Mouse (Mus musculus) left cerebral cortex, adult 2 months (tissue): ENCODE results near the gene Kif15. TPM values are rescaled to one million over a fixed set of nuclear protein-coding genes. Genes with fewer than 3 reads are reported as not detected.

Source experiments
- DNase-seq, 2 experiments: peaks; one replicate each; pipeline ENCODE4 v3.0.0; 2021 to 2022; ENCODE audit warnings: low spot score in 2 of 2, mixed read lengths in 1 of 2; ENCODE audit errors: extremely low spot score in 1 of 2
- H3K27ac ChIP-seq: fragments of 200-600 bp; 2 replicates; pipeline ENCODE4 v1.8.1; 2022
- H3K4me3 ChIP-seq: fragments of 200-600 bp; 2 replicates; pipeline ENCODE4 v1.8.1; 2022
- CTCF ChIP-seq: fragments of 200-600 bp; IDR thresholded peaks from 2 replicates; pipeline ENCODE4 v1.8.1; 2022; ENCODE audit warnings: antibody characterized with exemption, mild to moderate bottlenecking, moderate library complexity
- intact Hi-C: fragments of 180-260 bp; cut with DNase I; formaldehyde crosslinking; loops from one replicate; pipeline ENCODE4 v1.15.1; 2025
- total RNA-seq, 2 experiments: library from RNA; stranded (reverse); gene quantifications; 2 replicates each; pipeline ENCODE4 v1.2.3; 2021

The Kif15 gene
- total RNA-seq, 2 experiments from 2014 or later = 1.3 to 1.5 TPM

DNA sequence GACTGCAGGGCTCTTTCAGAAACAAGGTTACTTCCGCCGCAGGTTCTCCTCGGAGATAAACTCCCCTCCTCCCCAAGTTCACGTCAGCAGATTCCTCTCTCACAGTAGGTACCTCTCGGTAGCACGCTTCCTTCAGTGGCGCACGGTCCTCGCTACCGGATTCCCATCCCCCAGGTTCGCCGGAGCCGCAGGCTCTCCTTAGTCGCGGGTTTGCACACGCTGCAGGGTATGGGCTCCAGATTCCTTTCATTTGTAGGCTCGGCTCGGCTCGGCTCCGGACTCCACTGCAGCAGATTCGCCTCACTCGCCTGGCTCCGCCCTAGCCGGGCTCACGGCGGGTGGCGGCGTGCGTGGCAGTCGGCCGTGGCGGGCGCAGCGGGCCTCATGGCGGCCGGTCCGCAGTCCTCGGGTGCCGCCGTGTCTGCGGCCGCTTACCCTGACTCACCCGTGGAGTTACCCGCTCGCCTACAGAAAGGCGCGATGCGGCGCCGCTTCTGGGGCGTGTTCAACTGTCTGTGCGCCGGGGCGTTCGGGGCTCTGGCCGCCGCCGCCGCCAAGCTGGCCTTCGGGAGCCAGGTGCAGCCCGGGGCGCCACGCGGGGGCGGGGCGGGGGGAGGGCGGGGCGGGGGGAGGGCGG is 70.3 kb downstream of the Kif15 start, which contains the start of gene Tmem42:
Gene Tmem42, plus strand, starts transcription at position 332 of the 637 bp plus-strand sequence.
- peak within 1 kb of the TSS; percentile 94 for H3K4me3 ChIP-seq
- TF ChIP-seq CTCF = no peak
- DNase-seq = peak; percentile 85 to 86
- peak within 1 kb of the TSS; percentile 95 for H3K27ac ChIP-seq
- intact Hi-C loops = loop anchor here (1.0 kb wide), 1 partner anchor 71 kb away; the partner anchor contains the start of gene 1110059G10Rik

GRCm38 (mm10) chr9:123021636-123022379 is 71.0 kb downstream of the Kif15 start:
- intact Hi-C loops = loop anchor here (1.0 to 2.0 kb wide), 2 partner anchors 72 to 91 kb away; partner anchors contain the start of genes 1110059G10Rik, Exosc7 and Zdhhc3
- Histone ChIP-seq H3K27ac (no peak overlapping the region), H3K4me3 (peak overlapping the region; percentile 94)
- TF ChIP-seq CTCF = no peak; the same call in 1 of the 2 replicates
- peak; percentile 14 to 19 for DNase-seq

- intact Hi-C loops = no loop called here
- Histone ChIP-seq H3K4me3 (no peak overlapping the region), H3K27ac (no peak overlapping the region)
- TF ChIP-seq CTCF = no peak
- DNase-seq = no peak
Measured at GRCm38 (mm10) chr9:123024201-123024600, 73.4 kb downstream of the Kif15 start.

DNA sequence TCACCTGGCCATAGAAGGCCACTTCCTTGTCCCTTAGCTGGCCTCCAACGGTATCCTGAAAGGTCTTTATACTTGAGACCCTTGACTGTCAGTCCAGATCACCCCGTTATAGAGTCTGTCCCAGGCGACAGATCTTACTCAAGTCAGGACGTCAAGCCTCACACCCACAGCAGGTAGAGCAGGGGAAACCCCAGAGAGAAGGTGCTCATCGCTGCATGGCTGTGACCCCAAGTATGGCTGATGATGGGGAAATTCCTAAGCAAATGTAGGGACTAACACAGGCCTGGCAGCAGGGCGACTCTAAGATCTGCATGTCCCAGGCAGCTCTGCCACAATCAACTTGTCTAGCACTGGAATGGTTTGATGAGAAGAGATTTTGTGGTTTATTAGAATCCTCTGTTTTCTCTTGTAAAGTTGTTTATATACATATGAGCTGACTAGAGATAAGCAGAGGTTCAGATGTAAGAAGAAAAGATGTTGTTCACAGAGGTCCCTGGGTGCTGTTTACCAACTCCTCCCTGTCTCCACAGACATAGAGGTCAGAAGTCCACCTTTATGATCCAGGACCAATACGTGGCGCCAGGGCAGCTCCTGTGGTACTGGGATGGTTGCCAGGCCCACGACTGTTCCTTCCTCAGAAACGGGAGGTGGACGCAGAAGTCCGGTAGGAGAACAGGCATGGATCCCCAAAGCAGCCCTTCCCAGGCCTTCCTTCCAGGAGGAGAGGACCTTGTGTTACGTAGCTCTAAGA is 80.8 kb downstream of the Kif15 start:
- H3K27ac ChIP-seq = no peak overlapping the region
- intact Hi-C loops = no loop called here
- TF ChIP-seq CTCF = no peak
- DNase-seq = no peak
- H3K4me3 ChIP-seq = no peak overlapping the region

- no peak for TF ChIP-seq CTCF
- Histone ChIP-seq H3K27ac (no peak within 1 kb of the TSS), H3K4me3 (no peak within 1 kb of the TSS)
- intact Hi-C loops = no loop called here
- no peak for DNase-seq
Measured at GRCm38 (mm10) chr9:123034426-123034825, 83.6 kb downstream of the Kif15 start, which contains the start of gene Tgm4. Gene Tgm4 (plus strand): TSS chr9:123034726.

- H3K27ac ChIP-seq = no peak overlapping the region
- DNase-seq = no peak
- TF ChIP-seq CTCF = no peak
- H3K4me3 ChIP-seq = no peak overlapping the region
- intact Hi-C loops = no loop called here
Measured at GRCm38 (mm10) chr9:123047665-123048064, 96.8 kb downstream of the Kif15 start.

DNA sequence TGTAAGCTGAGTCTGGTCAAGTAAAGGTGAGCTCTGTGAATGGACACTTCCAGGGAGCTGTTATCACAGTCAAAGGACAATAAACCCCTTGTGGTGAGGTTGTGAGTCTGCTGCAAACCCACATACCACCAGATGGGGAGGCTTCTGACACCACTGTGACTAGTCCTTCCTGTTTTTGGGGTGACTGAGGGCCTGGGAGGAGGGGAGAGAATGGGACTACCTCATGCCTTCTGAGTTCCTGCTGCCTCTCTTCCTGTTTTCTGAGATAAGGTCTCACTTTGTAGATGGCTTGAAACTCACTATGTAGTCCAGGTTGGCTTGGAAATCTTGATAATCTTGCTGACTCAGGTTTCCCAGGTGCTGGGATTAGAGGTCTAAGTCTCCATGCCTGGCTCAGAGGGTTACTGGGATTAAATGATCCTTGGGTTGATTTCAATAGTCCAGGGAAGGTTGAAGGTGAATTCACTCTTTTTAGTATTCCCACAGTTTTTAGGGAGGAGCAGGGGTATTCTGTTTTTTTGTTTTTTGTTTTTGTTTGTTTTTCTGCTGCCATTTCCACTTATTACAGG is 108.0 kb downstream of the Kif15 start:
- DNase-seq = no peak
- no peak for TF ChIP-seq CTCF
- no peak overlapping the region for H3K4me3 ChIP-seq
- intact Hi-C loops = no loop called here
- no peak overlapping the region for H3K27ac ChIP-seq

DNA sequence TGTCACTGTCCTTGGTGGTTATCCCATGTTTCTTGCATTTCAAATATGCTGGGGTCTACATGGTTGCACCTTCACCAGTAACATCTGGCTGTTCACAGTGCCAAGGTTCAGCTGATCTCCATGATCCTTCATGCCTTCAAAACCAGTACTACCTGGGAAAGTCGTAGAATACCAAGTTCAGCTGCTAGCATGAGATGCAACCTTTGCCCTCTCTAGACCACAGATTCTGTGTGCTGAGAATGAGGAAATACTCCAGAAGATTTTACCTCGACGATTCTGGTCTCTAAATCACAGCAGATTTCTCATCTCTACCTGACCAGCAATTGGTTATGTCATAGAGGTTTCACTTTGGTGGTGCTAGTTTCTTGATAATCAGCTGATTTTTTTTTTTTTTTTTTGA is 109.3 kb downstream of the Kif15 start:
- no peak for DNase-seq
- intact Hi-C loops = loop anchor here (10.0 kb wide), 1 partner anchor 325 kb away; no protein-coding TSS in a partner anchor
- TF ChIP-seq CTCF = no peak

More for the DNA sequence above, 109.3 kb downstream of the Kif15 start:
- no peak overlapping the region for H3K27ac ChIP-seq
- no peak overlapping the region for H3K4me3 ChIP-seq

Other genes starting within 250 kb of the Kif15 start
- gene Topaz1, start 203.7 kb upstream of the Kif15 start, total RNA-seq = not detected
- gene Tcaim, start 145.5 kb upstream of the Kif15 start, total RNA-seq = 10 to 100 TPM; 17.4 to 17.8 TPM
- not detected for gene Gm35549, start 107.0 kb upstream of the Kif15 start, total RNA-seq
- 100 to 1,000 TPM; 169 to 173 TPM for gene Zfp445, start 85.0 kb upstream of the Kif15 start, total RNA-seq
- 1 to 10 TPM; 5.0 to 5.8 TPM for gene Zkscan7, start 65.4 kb upstream of the Kif15 start, total RNA-seq
- gene Zfp105, start 28.0 kb upstream of the Kif15 start, total RNA-seq = 1 to 10 TPM; 7.9 to 8.3 TPM
- gene 1110059G10Rik, start within 50 bp of the Kif15 start, total RNA-seq = 10 to 100 TPM; 18.7 to 21.8 TPM
- gene Tmem42, start 70.3 kb downstream of the Kif15 start, total RNA-seq = 10 to 100 TPM; 23.5 to 27.1 TPM
- gene Tgm4, start 83.7 kb downstream of the Kif15 start, total RNA-seq = 1 to 10 TPM; 1.8 to 2.6 TPM
- 10 to 100 TPM; 61.9 to 68.6 TPM for gene Zdhhc3, start 162.2 kb downstream of the Kif15 start, total RNA-seq
- gene Exosc7, start 162.2 kb downstream of the Kif15 start, total RNA-seq = 10 to 100 TPM; 43.0 to 48.9 TPM
- 1 to 10 TPM; 2.6 to 3.1 TPM for gene Clec3b, start 199.9 kb downstream of the Kif15 start, total RNA-seq